Mouse (Mus musculus) liver, embryonic 13.5 days (tissue): ENCODE measurements at regions not wholly inside any gene's neighbourhood (a gene's known extent, or its start where the extent isn't known, plus 50 kb on each side); places are given as distances from the start of the nearest gene placed in this dataset.

Experiments
- ATAC-seq: fragments of 200-750 bp; cut with Nextera tagmentation; 2 replicates; pipeline ENCODE4 v1.8.0; 2017; ENCODE audit warnings: low read depth, mild to moderate bottlenecking, moderate number of reproducible peaks, moderate library complexity
- DNase-seq: peaks from one replicate; pipeline ENCODE4 v3.0.0; 2022
- H3K27ac ChIP-seq: fragments of 300-500 bp; sonication (generic); 2 replicates; pipeline ENCODE4 v1.5.1; 2015; ENCODE audit warnings: moderate library complexity, mild to moderate bottlenecking, inconsistent platforms
- H3K27me3 ChIP-seq: fragments of 300-500 bp; sonication (generic); 2 replicates; pipeline ENCODE4 v1.6.1; 2015; ENCODE audit warnings: mild to moderate bottlenecking, inconsistent platforms
- H3K36me3 ChIP-seq: fragments of 300-500 bp; sonication (generic); 2 replicates; pipeline ENCODE4 v1.6.1; 2015; ENCODE audit warnings: mild to moderate bottlenecking, inconsistent platforms
- H3K4me1 ChIP-seq: fragments of 300-500 bp; sonication (generic); replicated peaks from 2 replicates; pipeline ENCODE4 v1.6.1; 2015; ENCODE audit warnings: inconsistent platforms
- H3K4me2 ChIP-seq: fragments of 300-500 bp; sonication (generic); 2 replicates; pipeline ENCODE4 v1.6.1; 2015; ENCODE audit warnings: inconsistent platforms, mild to moderate bottlenecking, moderate library complexity
- H3K4me3 ChIP-seq: fragments of 300-500 bp; sonication (generic); replicated peaks from 2 replicates; pipeline ENCODE4 v1.5.1; 2015; ENCODE audit warnings: mild to moderate bottlenecking, inconsistent platforms
- H3K9ac ChIP-seq: fragments of 300-500 bp; sonication (generic); 2 replicates; pipeline ENCODE4 v1.6.1; 2015; ENCODE audit warnings: mild to moderate bottlenecking, inconsistent platforms
- H3K9me3 ChIP-seq: fragments of 300-500 bp; sonication (generic); replicated peaks from 2 replicates; pipeline ENCODE4 v1.6.1; 2016; ENCODE audit warnings: inconsistent platforms
- WGBS: fragments of 180-500 bp; shearing (Covaris S2); methylation state at CpG from one replicate; pipeline ENCODE4 v1.1.7; 2015; ENCODE audit not compliant: insufficient replicate concordance; 5-methylcytosine and 5-hydroxymethylcytosine counted together

DNA sequence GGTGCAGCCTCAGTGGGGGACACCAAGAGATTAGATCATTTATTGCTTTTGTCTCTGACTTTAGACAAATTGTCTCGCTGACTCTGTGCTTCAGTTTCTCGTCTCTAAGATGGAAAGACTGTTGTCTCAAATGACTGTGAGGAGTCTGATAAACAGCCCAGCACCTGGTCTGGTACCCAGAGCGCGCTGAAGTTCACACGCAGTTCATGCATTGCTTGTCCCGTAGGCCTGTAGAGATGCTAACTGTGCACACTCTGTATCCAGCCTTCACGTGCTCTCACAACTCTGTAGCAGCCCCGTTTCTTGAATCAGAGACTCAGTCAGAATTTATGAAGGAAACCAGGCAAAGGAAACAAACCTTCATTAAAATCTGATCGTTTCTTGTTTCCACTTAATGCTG, 116.7 kb downstream of the Ackr3 start:
- DNase-seq (no peak), ATAC-seq (no peak)
- no peak overlapping the region for H3K9ac ChIP-seq
- H3K36me3 ChIP-seq, result no peaks in the 10 kb centered on the region
- H3K27ac ChIP-seq, result no peak overlapping the region
- no peaks in the 10 kb centered on the region for H3K27me3 ChIP-seq
- no peak overlapping the region for H3K4me2 ChIP-seq
- 67% methylated on average over 9 of the region's 9 CpGs for WGBS
- no peak overlapping the region for H3K4me3 ChIP-seq
- H3K4me1 ChIP-seq, result no peaks in the 10 kb centered on the region
- no peaks in the 10 kb centered on the region for H3K9me3 ChIP-seq

DNA sequence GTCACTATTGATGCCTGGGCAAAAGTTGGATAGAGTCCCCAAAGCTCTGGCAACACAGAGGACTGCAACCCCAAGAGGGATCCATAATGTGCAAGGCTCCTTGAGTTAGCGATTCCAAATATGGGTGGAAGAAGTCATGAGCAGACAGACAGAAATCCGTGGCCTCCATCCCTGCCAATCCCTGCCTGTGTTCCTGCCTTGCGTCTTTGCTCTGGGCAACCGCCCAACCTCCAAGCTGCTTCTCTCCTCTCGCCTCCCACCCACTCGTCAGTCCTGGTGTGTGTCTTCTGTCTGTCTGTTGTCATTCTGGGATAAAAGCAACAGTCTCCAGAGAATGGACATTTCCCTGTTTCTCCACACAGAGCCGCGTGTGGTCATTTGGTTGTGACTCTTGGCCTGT, 117.7 kb downstream of the Ackr3 start:
- H3K4me3 ChIP-seq, result no peak overlapping the region
- no peaks in the 10 kb centered on the region for H3K4me1 ChIP-seq
- no peaks in the 10 kb centered on the region for H3K9me3 ChIP-seq
- H3K9ac ChIP-seq, result no peak overlapping the region
- ATAC-seq (no peak), DNase-seq (no peak)
- WGBS, result 69% methylated on average over 8 of the region's 8 CpGs
- no peaks in the 10 kb centered on the region for H3K27me3 ChIP-seq
- no peaks in the 10 kb centered on the region for H3K36me3 ChIP-seq
- no peak overlapping the region for H3K27ac ChIP-seq
- no peak overlapping the region for H3K4me2 ChIP-seq

DNA sequence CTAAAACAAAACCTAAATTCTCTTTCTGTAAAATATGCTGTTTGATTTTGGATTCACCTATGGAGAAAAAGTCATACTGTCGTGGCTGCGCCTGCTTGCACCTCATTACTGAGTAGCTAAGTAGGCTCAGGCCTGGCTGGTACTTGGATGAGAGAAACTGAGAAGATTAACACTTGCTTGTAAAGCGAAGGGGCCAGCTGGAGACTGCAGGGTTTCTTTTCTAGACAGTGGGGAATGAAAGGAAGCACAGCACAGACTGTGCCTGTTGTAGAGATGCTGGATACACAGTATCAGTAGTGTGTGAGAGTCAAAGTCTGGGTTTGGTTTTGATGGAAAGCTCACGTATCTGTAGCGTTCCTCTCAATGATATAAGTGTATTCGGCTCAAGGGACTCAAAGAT, 123.5 kb downstream of the Ackr3 start:
- no peak overlapping the region for H3K27ac ChIP-seq
- DNase-seq (no peak), ATAC-seq (no peak)
- no peaks in the 10 kb centered on the region for H3K36me3 ChIP-seq
- H3K4me3 ChIP-seq, result no peak overlapping the region
- H3K9ac ChIP-seq, result no peak overlapping the region
- no peaks in the 10 kb centered on the region for H3K9me3 ChIP-seq
- H3K27me3 ChIP-seq, result no peaks in the 10 kb centered on the region
- no peak overlapping the region for H3K4me2 ChIP-seq
- no peaks in the 10 kb centered on the region for H3K4me1 ChIP-seq
- WGBS, result 56% methylated on average over 6 of the region's 6 CpGs

DNA sequence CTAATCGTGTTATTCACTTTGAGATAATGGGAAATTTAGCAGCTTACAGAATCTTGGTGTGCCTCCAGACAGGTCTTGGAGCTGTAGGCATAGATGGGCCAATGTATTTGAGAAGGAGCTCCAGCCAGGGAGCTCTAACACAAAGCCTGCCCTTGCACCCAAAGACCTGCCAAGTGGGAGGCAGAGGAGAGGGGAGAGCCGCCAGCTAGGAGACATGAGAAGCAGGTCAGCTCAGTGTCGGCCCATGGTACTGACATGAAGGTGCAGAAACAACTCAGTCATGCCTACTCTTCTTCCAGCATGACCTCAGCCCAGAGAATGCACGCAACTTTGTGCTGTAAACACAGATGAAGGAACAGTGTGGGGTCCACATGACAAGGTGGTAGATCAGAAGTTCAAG, 128.8 kb downstream of the Ackr3 start:
- no peaks in the 10 kb centered on the region for H3K27me3 ChIP-seq
- no peaks in the 10 kb centered on the region for H3K36me3 ChIP-seq
- H3K4me3 ChIP-seq, result no peak overlapping the region
- no peaks in the 10 kb centered on the region for H3K9me3 ChIP-seq
- H3K9ac ChIP-seq, result no peak overlapping the region
- no peak overlapping the region for H3K4me2 ChIP-seq
- no peak overlapping the region for H3K27ac ChIP-seq
- ATAC-seq, result no peak
- no peak for DNase-seq
- no peaks in the 10 kb centered on the region for H3K4me1 ChIP-seq
- 61% methylated on average over 4 of the region's 4 CpGs for WGBS

DNA sequence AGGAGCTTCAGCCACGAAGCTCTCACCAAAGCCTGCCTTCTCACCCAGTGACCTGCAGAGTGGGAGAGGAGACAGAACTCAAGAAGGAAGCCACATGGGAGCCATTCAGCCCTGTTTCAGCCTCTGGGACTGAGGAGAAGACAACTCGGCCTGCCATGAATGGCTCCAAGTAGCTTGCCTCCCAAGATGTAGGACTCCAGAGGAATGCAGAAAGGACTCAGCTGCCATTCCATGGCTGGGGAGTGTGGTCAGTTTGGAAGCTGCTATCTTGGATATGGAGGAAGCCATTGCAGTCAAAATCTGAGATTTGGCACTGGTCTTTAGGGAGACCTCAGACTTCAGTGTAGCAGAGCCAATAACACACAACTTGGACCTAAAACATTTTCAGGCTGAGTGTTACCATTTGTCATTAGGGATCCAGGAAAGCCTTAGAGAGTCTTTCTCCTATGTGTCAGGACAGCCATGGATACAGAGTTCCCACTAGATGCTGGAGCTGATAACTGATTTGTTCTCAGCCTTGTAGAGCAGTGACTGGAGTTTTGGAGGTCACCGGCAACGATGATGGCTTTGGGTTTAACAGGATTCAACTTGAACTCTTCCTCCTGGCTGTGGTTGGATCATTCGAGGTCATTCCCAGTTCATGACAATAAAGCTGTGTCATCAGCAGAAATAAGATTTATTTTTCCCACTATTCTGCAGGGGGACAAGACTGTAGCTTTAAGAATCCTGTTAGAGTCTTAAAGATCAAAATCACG, 130.1 kb downstream of the Ackr3 start:
- no peaks in the 10 kb centered on the region for H3K36me3 ChIP-seq
- no peaks in the 10 kb centered on the region for H3K27me3 ChIP-seq
- H3K27ac ChIP-seq, result no peak overlapping the region
- DNase-seq (no peak), ATAC-seq (no peak)
- no peaks in the 10 kb centered on the region for H3K9me3 ChIP-seq
- H3K4me1 ChIP-seq, result no peaks in the 10 kb centered on the region
- WGBS, result 65% methylated on average over 6 of the region's 6 CpGs
- no peak overlapping the region for H3K4me3 ChIP-seq
- no peak overlapping the region for H3K4me2 ChIP-seq
- H3K9ac ChIP-seq, result no peak overlapping the region

DNA sequence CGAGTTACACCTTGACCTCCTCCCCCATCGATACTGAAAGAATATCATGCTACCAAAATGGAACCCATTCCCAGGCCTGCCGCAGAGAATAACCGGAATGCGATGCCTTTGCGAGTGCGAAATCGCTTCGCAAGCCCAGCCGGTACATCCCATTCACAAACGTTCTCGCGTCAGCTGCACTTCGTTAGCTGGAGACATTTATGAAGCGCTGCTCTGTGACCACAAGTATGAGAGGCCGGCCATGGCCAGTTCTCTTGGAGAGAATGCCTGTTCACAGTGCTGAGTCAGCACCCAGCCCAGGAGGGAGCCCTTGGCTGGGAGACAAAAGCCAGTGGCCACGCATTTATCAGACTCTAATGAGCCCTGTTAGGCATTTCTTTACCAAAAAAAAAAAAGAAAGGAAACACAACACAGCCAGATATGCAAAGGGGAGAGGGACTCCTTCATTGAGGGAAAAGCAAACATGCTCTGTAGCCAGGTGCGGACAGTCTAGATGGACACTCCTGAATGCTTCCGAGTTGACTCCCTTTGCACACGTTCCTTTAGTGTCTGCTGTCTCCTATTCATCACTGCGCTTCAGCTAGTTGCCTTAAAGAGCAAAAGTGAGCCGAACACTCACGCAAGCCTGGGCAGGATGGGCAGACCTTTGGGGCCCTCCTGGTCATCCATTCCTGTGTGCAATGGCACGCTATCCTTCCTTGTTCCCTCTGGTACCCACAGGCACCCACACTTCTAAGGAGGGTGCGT, 131.4 kb downstream of the Ackr3 start:
- no peak for ATAC-seq
- Histone ChIP-seq H3K27me3 (no peaks in the 10 kb centered on the region), H3K4me1 (no peaks in the 10 kb centered on the region), H3K27ac (no peak overlapping the region), H3K9me3 (no peaks in the 10 kb centered on the region), H3K4me2 (no peak overlapping the region), H3K36me3 (no peaks in the 10 kb centered on the region), H3K4me3 (no peak overlapping the region), H3K9ac (no peak overlapping the region)
- 77% methylated on average over 25 of the region's 25 CpGs for WGBS
- no peak for DNase-seq

DNA sequence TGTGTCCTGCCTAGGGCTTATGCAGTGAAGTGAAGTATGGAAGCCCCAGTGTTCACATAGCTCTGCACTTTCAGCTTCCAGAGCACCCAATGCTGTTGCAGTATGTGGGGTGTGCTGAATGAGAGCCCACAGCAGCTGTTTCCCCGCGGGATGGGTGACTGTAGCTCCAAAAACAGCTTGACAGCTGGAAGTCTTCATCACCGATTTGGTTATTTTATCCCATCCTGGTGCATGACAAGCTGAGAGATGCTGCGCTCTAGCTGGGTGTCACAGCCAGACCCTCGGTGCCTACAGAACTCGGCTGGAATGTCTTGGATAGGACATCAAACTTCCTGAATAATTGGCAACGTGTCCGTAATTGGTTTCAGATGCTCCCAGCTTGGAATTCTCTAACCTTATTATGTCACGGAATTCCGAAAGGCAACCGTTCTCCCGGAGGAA, 134.1 kb downstream of the Ackr3 start:
- H3K27me3 ChIP-seq, result no peaks in the 10 kb centered on the region
- H3K9ac ChIP-seq, result no peak overlapping the region
- no peaks in the 10 kb centered on the region for H3K4me1 ChIP-seq
- no peak overlapping the region for H3K27ac ChIP-seq
- DNase-seq, result no peak
- H3K4me2 ChIP-seq, result no peak overlapping the region
- no peaks in the 10 kb centered on the region for H3K36me3 ChIP-seq
- 75% methylated on average over 12 of the region's 12 CpGs for WGBS
- ATAC-seq, result no peak
- no peak overlapping the region for H3K4me3 ChIP-seq
- no peaks in the 10 kb centered on the region for H3K9me3 ChIP-seq

DNA sequence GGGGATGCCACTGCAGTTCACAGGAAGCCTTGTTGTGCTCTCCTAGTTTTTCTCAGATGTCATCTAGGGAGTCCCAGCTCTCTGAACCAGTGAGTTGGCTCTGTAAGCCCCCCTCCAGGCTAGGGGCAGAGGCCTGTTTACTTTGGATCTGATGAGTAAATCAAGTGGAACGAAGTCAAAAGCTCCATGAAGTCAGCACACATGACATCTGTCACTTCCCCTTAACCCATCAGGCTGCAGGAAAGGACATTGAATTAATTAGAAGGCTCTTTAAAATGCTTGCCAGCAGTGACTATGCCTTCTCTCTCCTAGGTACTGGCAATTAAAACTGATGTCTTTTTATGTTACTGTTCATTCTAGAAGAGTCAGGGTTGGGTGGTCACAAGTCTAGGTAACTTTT, 138.6 kb downstream of the Ackr3 start:
- Histone ChIP-seq H3K4me2 (no peak overlapping the region), H3K27me3 (no peaks in the 10 kb centered on the region), H3K9me3 (no peaks in the 10 kb centered on the region), H3K27ac (no peak overlapping the region), H3K9ac (no peak overlapping the region), H3K4me3 (no peak overlapping the region), H3K4me1 (no peaks in the 10 kb centered on the region), H3K36me3 (no peaks in the 10 kb centered on the region)
- DNase-seq, result no peak
- ATAC-seq, result no peak
- 33% methylated on average over 1 of the region's 1 CpGs for WGBS

DNA sequence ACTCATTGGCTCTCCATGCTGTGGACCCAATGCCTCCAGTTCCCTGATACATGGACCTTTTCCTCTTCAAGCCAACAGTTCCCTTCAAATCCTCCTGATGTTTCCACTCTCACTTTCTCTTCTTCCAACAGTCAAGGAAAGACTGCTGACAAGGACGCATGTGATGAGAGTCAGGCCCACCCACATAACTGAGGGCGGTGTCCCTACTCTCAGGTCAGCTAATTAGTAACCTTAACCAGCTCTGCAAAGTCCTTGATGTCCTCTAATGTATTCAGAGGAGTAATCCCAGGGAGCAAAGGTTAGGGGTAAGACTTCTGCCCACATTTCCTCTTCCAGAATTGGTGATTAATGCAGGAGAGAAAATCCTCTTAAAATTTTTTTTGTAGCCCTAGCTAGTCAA, 139.7 kb downstream of the Ackr3 start:
- DNase-seq (no peak), ATAC-seq (no peak)
- Histone ChIP-seq H3K27ac (no peak overlapping the region), H3K9ac (no peak overlapping the region), H3K4me3 (no peak overlapping the region), H3K36me3 (no peaks in the 10 kb centered on the region), H3K4me1 (no peaks in the 10 kb centered on the region), H3K4me2 (no peak overlapping the region), H3K9me3 (no peaks in the 10 kb centered on the region), H3K27me3 (no peaks in the 10 kb centered on the region)
- WGBS, result 67% methylated on average over 2 of the region's 2 CpGs

DNA sequence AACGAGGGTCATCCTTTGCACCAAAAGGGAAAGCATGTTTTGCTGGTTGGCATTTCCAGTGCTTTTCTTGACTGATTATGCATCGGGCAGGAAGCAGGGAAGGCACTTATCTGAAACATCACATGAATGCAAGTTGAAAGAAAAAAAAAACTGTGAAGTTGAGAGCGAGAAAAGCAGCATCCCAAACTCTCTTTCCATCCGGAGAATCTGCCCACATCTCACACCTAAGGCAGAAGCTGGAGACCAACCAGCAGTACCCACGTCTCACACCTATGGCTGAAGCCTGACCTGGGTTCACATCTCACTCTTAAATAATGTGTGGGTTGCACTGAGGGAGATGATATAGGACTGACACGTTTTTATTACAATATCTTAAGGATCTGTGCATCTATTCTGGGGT, 143.3 kb downstream of the Ackr3 start:
- Histone ChIP-seq H3K9ac (no peak overlapping the region), H3K27ac (no peak overlapping the region), H3K9me3 (no peaks in the 10 kb centered on the region), H3K4me1 (no peaks in the 10 kb centered on the region), H3K4me2 (no peak overlapping the region), H3K36me3 (no peaks in the 10 kb centered on the region), H3K27me3 (peaks cover 2% of the 10 kb centered on the region; the same call in 1 of the 2 replicates), H3K4me3 (no peak overlapping the region)
- 20% methylated on average over 6 of the region's 6 CpGs for WGBS
- ATAC-seq (no peak), DNase-seq (no peak)

DNA sequence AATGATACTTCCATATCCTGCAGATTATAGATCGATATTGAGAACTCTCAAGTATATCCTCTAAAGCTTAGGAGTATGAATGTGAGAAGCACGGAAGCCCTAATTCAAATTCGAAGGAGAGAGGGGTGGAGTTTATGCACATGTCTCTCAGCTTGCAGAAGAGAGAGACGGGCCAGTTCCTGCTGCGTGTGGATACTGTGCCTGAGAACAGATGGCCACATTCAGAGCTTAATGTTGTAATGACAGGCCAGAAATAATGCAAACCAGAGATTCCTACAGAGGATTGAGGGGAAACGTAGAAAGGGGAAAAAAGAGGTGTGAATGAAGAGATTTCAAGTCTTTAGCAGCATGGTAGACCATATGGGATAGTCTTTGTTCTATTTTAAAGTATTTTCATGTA, 145.8 kb downstream of the Ackr3 start:
- Histone ChIP-seq H3K27me3 (peaks cover 3% of the 10 kb centered on the region; the same call in 1 of the 2 replicates), H3K27ac (no peak overlapping the region), H3K4me1 (no peaks in the 10 kb centered on the region), H3K36me3 (no peaks in the 10 kb centered on the region), H3K9me3 (no peaks in the 10 kb centered on the region), H3K4me2 (no peak overlapping the region), H3K4me3 (no peak overlapping the region), H3K9ac (no peak overlapping the region)
- no peak for DNase-seq
- no peak for ATAC-seq
- WGBS, result 44% methylated on average over 6 of the region's 6 CpGs

DNA sequence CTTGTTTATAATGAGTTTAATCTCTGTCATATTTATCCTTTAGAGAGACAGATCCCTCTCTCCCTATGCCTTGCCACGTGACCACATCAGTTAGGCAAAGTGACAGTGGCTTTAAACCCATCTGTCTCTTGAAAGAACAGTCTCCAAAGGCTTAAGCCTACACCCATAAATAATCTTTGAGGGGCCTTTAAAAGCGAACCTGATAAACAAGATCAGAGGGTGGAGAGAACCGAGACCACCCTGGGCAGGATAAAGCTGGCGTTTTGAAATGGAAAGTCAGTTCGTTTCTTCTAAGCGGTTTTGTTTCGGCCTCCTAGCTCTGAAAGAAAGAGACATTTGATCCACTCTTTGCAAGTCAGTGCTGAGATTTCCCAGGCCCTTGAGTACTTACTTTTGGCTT, 149.5 kb downstream of the Ackr3 start:
- 41% methylated on average over 7 of the region's 7 CpGs for WGBS
- Histone ChIP-seq H3K9me3 (no peaks in the 10 kb centered on the region), H3K4me1 (no peaks in the 10 kb centered on the region), H3K4me2 (no peak overlapping the region), H3K27me3 (peaks cover 3% of the 10 kb centered on the region; the same call in 1 of the 2 replicates), H3K4me3 (no peak overlapping the region), H3K9ac (no peak overlapping the region), H3K27ac (no peak overlapping the region), H3K36me3 (no peaks in the 10 kb centered on the region)
- DNase-seq (no peak), ATAC-seq (no peak)
